Mouse (Mus musculus) retina, embryonic 14.5 days (tissue): Measurements from ENCODE around the gene Gm3045.

Source experiments
- DNase-seq: peaks from one replicate; pipeline ENCODE4 v3.0.0-alpha.2; 2015; ENCODE audit warnings: low spot score

Gm3045 gene

DNA sequence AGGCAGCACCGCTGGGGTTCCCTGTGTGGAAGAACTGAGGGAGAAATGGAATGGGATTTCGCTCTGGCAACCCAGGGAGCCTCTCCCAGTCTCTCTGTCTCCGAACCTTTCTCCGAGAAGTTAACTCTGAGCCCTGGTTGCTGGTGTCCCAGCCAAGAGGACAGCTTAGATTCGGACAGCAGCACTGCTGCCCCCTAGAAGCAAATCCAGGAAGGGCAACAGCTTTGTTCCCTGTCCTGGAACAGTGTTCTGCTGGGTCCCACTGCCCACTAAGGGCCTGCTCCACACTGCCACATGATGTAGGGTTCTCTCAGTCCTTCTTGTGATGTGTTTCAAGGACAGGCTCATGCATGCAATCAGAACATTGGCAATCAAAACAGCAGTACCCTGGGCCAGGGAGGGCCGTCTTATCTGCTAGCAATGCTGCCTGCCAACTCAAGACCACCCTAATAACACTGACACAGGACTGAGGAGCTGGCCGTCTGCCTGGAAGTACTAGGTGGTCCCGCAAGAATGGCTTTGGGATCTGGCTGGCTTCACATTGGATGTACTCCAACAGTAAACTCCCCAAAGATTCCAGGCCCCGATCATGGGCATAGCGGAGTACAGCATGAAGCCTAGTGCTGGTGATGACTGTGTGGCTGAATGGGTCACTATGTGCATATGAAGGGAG lies 9.4 kb downstream of the Gm3045 start:
- DNase-seq, result peak; percentile 47

DNA sequence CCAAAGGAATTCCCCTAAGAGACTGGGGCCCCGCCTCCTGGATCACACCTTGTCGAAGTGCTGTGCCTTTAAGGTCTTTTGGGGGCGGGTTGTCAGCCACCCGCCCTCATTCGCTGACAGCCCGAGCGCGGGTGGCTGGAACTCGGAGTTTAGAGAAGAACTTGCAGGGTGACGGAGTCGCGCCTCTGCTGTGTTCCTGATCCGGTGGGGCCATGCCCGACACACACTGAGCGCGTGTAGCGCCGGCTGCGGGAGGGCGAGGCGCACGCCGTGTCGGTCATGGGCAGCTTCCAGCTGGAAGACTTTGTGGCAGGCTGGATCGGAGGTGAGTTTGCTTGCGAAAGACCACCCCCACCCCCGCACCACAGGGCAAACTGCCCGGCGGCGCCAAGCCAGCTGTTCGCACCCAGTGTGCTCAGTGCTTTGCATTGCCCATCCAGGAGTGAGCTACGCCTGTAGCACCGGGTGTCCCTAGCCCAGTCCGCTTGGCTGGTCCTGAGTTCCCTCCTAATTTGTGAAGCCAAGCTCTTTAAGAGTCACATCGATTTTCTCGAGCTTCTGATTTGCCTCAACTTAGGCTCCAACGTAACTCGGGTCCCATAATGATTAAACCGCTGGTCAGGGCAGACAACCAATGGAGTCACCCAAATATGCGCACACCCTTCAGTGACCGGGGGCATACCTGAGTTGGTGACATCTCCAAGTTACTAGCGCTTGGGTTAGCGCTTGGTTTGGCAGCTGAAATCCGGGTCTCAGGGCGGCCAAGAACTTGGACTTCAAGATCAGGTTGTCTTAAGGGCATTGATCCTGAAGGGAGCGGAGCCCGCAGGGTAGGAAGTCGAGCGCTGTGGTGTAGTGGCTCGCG lies 12.0 kb downstream of the Gm3045 start, which contains the start of gene Slc25a48:
Gene Slc25a48, plus strand, starts transcription at position 145 of the 865 bp plus-strand sequence.
- peak; percentile 32 for DNase-seq

DNA sequence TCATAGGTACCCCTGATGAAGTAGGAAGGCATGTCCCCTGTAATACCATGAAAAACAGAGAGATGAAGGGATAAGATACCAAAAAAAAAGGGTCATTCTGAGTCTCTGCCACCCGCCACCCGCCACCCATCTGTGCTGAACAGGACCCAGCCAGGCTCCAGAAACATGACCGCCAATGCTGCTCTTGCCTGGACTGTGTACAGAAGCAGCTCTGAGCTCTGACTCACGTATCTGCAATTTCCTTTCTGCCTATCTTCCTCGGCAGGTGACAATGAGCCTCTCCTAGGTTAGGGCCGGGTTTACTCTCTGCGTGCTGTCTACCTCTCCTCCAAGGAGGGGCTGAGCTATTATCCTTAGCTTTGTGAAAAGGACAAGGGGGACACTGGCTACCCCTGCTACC lies 17.0 kb downstream of the Gm3045 start:
- DNase-seq, result no peak

DNA sequence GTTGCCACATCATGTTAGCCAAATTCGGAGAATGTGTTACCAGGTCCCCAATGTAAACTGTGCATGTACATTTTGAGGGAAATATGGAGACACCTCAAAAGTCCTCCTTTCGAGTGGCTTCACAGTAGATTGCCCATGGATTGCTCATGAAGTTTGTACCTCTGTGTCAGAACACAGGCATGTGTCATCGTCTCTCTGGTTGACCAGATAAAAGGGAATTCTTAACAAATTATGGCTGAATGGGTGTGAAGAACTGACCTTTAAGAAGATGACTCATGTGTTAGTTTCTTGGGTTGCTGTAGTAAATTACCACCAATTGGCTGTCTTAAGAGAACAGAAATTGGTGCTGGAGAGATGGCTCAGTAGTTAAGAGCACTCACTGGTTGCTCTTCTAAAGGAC lies 17.7 kb downstream of the Gm3045 start:
- no peak for DNase-seq

DNA sequence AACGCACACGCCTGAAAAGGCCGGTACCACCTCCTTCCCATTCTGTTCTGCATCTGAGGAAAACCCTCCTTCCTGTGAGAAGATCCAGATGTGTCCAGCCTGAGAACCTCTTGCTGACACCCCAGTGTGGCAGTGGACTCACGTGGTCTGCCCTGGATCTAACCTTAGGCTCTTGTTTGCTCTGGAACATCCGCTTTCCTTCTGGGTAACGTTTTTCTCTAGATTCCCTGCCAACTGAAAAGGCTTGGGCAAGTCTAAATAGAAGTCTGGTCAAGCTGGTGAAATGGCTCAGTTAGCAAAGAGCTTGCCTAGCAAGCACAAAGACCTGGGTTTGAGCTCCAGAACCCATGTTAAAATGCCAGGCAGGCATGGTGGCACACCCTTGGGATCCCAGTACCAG lies 18.6 kb downstream of the Gm3045 start:
- no peak for DNase-seq

DNA sequence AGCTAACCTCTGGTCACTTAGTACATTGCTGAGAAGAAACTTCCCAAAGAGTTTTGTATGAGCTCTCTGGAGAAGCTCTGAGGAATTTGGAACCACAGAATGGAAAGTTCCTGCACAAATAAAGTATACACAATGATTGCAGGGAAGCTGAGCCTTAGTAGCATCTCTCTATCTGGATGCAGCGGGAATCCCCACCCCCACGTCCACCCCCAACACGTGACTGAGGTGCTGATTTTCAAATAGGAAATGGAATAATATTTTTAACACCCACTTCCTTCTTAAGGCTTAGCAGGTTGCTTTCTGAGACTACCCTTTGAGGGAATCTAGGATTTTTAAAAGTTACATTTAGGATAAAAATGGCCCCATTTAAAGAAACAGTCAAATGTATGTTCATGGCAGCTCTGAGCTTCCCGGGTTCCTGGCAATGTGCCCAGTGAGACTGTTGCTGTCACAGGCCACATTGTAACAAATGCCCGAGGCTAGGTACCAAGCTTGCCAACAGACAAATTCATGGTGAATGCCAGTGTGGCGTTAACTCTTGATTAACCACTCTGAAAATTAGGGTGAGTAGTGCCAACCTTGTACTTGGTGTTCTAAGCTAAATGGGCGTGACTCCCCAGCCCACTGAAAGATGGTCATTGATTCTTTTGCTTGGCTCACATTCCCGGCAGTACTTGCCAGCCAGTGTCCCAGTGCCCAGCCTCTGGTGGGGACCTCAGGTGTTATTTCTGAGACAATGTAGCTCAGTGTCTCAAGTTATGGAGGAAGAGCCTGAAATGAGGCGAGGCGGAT lies 23.0 kb downstream of the Gm3045 start:
- no peak for DNase-seq

DNA sequence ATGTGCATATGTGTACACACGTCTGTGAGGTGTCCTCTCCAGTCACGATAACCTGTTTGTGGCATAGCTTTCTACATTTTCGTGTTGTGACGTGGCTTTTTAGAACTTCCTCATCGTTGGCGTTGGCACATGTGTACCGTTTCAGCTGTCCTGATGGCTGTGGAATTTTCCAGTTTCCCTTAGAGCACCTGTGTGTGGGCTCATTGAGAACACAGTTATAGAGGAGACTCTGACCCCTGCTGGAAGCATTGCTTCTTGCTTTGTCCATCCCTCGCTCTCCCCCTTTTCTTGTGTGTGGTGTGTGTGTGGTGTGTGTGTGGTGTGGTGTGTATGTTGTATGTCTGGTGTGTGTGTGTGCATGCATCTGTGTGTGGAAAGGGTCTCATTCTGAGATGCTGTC lies 23.6 kb downstream of the Gm3045 start:
- no peak for DNase-seq

DNA sequence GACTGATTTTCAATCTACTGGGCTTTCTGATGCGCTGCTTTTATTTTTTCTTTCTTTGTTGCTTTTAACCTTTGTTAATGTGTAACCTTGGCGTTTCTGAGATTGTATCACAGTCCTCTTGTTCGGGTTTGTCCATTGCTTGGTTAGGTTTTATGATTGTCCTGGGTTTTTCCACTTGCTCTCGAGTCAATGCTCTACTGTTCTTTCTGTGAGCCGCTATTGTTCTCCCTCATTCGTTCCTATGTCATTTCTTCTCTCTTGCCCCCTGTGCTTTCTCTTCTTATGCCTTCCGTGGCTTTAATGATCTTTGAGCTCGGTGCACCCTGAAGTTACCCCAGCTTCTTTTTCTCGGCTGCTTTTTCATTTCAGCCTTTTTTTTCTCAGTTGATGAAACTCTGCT lies 31.6 kb downstream of the Gm3045 start:
- no peak for DNase-seq

DNA sequence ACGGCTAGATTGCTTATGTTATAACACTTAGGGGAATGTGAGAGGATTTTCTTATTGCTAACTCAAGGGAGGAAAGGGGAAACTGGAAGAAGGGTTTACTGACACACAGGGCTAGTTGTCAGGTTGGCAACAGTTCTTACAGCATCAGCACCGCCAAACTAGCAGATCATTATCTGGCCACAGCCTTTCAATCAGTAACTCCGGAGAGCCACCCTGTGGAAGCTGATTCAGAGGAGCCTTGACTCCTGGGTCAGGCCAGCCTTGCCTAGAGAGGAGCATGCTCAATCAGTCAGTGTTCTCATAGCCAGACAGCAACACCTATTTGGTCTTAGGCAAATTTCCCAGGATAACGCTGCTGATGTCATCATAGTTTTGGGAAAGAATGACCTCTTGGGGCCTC lies 35.1 kb downstream of the Gm3045 start:
- no peak for DNase-seq

DNA sequence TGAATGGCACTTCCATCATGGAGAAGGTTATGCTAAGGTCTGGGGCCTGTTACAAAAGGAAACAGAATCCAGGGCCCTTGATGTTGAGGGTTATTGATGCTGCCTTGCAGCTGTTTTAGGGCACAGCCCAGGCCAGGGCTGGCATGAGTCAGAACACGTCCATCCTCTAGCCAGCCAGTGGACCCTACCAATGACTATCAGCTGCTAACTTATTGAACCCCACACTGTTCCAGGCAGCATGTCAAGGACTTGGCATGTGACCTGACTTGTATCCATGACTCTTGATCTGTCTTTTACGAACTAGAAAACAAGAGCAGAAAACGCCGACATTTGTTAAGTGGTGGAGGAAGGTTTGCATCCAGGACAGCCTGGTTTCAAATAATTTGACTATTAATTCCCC lies 36.4 kb downstream of the Gm3045 start:
- DNase-seq, result no peak

DNA sequence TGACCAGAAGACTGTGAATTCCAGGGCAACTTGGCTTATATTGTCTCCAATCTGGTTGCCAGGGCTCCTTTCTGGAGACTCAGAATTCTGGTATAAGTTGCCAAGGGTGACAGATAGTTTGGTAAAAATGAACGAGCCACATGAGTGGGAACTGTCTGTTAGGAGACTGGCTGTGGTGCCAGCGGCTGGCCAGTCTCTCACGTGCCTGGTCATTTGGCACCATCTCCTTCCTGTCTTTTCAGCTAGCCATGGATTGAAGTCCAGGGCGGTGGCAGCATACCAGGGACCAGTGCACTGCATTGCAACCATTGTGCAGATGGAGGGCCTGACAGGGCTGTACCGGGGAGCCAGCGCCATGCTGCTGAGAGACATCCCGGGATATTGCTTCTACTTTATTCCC lies 36.9 kb downstream of the Gm3045 start:
- DNase-seq, result no peak

DNA sequence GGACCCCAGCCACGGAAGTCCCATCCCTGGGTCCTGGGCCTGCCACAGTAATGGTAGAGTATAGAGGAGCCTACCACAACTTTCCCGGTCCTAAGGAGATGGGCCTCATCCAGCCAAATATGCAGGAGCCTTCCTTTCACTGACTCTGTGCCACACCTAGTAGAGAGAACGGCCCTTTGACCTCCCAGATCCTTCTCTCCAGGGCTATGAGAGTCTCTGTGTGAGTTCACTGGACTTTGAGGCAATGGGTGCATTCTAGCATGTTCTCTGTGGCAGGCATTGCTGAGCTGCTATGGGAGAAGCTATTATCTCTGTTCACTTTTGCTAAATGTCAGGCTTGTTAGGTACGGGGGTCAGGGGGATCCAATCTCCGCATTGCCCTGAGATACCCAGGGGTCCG lies 37.4 kb downstream of the Gm3045 start:
- DNase-seq, result no peak

DNA sequence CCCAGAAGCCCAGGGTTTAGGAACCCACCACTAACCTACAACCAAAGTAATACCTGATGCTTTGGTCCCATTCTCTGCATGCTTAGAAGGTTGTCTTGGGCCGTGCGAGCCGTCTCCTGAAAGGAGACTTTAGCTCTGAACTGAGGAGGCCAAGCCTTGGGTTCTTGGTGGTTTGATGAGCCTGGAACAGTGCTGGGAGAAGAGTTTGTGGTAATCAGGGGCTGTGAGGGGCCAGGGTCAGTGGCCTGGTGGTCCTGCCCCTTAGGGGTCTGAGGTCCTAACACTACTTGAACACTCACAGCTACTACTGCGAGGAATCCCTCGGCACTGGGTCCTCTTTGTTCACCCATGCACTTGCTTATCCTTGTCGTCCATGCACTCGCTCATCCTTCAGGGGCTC lies 41.4 kb downstream of the Gm3045 start:
- DNase-seq, result no peak

DNA sequence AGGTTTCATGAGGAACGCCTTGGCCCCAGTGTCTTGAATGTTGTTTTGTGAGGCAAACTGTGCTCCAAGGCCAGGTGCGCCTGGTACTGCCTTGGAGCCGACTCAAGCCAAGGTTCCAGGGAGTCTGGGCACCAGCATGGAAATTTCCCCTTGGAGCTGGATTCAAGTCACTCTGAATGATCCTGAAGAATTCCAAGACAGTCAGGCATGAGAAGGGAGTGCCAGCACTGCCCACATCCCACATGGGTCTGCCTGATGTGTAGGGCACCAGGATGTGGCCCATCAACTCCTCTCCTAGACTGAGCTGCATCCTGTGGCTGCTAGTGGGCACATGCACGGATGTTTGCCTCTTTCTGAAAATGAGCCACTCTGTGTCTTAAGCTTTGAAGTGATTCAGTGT lies 42.1 kb downstream of the Gm3045 start:
- DNase-seq, result no peak

DNA sequence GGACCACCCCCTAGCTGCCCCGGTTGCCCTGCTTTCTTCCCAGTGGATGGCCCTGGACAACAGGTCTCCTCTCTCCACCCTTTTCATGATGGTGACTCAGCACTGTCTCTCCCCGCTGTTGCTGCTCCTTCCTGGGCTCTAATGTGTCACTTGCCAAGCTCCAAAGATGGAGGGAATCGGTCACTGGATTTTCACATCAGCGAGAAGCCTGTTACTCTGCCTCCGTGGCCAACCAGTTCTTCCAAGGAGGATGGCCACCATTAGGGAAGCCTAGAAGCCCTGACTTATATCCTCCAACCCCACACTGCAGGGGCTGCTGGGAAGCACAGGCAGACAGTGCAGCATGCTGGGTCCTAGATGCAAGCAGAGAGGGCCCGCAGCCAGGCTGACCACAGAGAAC lies 44.8 kb downstream of the Gm3045 start:
- DNase-seq, result no peak

DNA sequence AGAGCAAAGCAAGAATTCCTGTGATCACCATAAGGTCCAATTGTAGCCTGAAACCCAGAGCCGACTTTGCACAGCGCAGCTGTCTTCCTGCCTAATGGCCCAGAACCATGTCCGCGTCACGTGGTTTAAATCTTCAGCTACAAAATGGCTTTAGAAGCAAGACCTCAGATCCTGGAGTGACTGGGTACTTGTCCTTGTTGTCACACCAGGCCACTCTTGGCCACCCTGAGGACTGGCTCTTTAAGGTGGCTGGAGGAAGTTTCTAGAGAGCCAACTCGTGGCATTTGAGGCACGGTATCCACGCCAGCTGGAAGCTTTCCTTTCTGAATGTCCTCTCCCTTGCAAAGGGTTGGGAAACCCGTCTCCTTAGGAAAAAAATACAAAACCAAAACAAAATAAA lies 45.6 kb downstream of the Gm3045 start:
- DNase-seq, result no peak

DNA sequence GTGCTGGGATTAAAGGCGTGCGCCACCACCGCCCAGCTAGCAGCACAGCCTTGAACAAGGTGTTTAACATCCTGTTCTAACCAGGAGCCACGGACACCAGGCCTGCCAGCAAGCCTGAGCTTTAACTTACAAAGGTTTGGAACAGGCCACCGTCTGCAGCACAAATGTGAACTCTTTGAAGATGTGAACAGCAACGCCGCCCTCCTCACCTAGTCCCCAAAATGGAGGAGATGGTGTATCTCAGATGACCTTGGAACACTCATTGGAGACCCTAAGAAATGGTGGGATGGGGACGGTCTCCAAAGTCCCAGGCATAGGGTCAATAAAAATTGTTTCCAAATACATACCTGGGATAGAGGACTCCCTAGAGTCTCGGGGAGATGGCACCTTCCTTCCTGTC lies 46.3 kb downstream of the Gm3045 start:
- DNase-seq, result no peak

DNA sequence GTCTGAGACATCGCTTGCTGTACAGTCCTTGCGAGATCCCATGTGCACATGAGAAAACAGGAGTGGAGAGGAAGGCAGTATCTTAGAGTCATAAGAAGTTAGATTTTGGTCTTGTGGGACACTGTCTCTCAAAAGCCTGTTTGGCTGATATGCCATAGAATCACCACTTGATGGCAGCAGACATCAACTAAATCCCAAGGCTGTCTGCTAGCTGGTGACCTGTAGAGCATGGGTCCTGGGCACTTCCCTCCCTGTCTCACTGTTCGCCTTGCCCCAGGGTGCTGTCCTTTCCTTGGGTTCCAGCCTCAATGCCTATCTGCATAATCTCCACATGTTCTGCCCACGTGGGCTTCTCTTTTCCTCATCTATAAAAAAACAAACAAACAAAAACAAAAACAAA lies 49.0 kb downstream of the Gm3045 start:
- peak; percentile 84 for DNase-seq

DNA sequence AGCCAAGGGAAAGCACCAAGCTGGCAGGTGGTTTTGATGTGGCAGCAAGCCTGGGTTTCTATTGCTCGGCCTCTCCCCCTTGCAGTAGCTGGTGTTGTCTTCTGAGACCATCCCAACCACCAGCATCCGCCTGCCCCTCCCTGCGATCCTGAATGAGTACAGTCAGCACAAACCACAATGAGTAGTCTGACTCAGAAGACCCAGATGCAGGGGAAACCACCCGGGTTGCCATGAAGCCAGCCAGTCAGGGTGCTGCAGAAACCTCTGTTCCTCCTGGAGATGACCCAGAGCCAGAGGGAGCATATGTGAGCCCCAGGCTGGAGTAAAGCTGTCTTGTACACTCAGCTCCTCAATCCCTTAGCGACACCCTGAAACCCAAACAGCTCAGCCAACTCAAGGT lies 50.4 kb downstream of the Gm3045 start:
- no peak for DNase-seq

DNA sequence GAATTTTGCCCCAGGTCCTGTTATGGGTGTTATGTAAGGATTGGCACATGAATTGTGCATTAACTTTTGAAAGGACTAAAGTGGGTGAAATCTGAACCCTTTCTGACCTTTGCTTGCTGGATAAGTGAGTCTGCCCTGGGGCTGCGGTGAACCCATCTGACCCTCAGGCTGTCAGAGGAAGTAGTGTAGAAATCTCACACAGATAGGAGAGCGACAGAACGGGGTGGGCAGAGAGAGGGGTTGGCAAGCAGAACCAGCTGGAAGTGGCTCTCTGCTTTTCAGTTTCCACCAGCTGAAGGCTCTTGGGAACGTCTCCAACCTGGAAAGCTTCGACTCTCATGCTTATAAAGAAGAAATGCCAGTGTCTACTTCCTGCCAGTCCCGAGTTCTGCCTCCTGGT lies 50.9 kb downstream of the Gm3045 start:
- DNase-seq, result no peak

DNA sequence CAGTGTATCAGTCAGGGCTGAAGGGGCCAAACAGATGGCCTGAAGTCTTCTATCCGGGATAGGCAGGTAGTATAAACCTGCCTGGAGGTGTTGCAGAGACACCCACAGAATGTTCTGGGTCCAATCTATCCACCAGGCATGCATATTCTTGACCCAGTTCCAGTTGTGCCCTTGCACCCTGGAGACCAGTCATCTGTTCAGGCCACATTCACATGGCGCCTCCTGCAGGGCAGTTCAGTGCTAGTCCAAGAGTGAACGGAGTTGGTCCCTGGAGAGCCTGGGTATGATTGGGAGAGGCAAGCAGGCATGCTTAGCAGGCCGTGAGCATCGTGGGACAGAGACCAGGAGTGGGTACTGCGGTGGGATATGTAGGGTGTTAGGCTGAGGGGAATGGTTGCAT lies 51.6 kb downstream of the Gm3045 start:
- no peak for DNase-seq

DNA sequence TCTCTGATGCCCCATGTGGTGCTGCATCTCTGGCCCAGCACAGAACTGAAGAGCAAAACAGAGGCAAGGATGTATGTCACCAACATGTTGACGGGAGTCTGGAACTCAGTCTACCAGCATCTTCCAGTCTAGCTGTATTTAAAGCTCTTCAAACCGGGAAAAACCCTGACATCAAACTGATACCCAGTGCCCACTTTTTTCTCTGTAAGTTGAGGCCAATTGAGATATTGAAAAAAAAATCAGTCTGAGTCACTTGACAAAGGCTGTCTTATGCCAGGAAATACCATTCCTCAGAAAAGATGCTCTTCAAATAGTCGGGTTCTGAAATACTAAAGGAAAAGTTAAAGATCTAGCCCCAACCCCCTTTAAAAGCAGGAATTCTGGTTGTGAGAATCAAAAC lies 55.8 kb downstream of the Gm3045 start, which contains the start of gene Il9:
Gene Il9, minus strand, starts transcription at position 101 of the 400 bp plus-strand sequence.
- DNase-seq, result no peak
